Mouse (Mus musculus): ENCODE results near the gene Rnf225.

GRCm38 (mm10) chr7:12890928-12891327 is 36.3 kb upstream of the Rnf225 start:
- TF ChIP-seq CTCF (IDR thresholded peaks at IDR 0.05; ENCODE audit: insufficient read depth, low read length) (no peak), POLR2A (IDR thresholded peaks at IDR 0.05; ENCODE audit: borderline replicate concordance, extremely low read depth, low read depth, low read length) (no peak)

Data from lung, adult 2 months (tissue).